In genomic region chr16:17358787-17359186, GRCm38 (mm10) we compare ENCODE assay signal across 12 mouse cellular contexts.
"Had no signal": no experiment of that assay in that cellular context is flagged by ENCODE, and none has a peak within 500 bp of the region (broad histone marks: within the 10 kb centered on the region; RNA-seq: fewer than 3 reads in every experiment).

No protein-coding gene starts in this region.

- ATAC-seq: liver, embryonic 12.5 days; midbrain, embryonic 13.5 days; midbrain, embryonic 16.5 days had no signal

- DNase-seq: lung, adult 18-20 months; lung, embryonic 14.5 days; lung, postnatal 10 days; lung, postnatal 4 days; retina, postnatal 1 day; spleen, adult 18-20 months; thymus, adult 2 months; thymus, postnatal 25 days; thymus, postnatal 4 days had no signal
